Mouse (Mus musculus): ENCODE data around the gene Spata32. TPM values are rescaled to one million over a fixed set of nuclear protein-coding genes. Genes with fewer than 3 reads are reported as not detected.
A peak's percentile ranks its signal among the peaks of the same experiment; 100 is the strongest.

The Spata32 gene
- polyA plus RNA-seq, 1 experiment from 2014 or later: not detected

- Histone ChIP-seq H3K9me3 (ENCODE audit: low read length) (no peaks in the 10 kb centered on the region), H3K36me3 (ENCODE audit: insufficient read depth, low read length) (no peaks in the 10 kb centered on the region), H3K27ac (ENCODE audit: low read length) (0 out of 2 replicates have a peak overlapping the region, but pooled peaks have one; percentile 14), H3K4me2 (replicated peaks; ENCODE audit: low read depth, low read length) (peak overlapping the region; percentile 95; the same call in 1 of the 2 replicates), H3K4me1 (ENCODE audit: insufficient read depth, low read depth, low read length) (0 out of 2 replicates have a peak, but pooled peaks cover 2% of the 10 kb centered on the region), H3K27me3 (replicated peaks; ENCODE audit: insufficient read depth, low read length) (peaks cover 19% of the 10 kb centered on the region), H3K4me3 (ENCODE audit: low read depth, low read length) (peak overlapping the region; percentile 53), H3K9ac (replicated peaks; ENCODE audit: low read depth) (no peak overlapping the region)
- DNase-seq (ENCODE audit: low spot score) (no peak), ATAC-seq (no peak)
- 53% methylated on average over 9 of the region's 9 CpGs for WGBS
- TF ChIP-seq CTCF (IDR thresholded peaks at IDR 0.05) (no peak), EP300 (IDR thresholded peaks at IDR 0.05) (no peak)
Observed at GRCm38 (mm10) chr11:103171703-103172391, 46.4 kb downstream of the Spata32 start.

DNA sequence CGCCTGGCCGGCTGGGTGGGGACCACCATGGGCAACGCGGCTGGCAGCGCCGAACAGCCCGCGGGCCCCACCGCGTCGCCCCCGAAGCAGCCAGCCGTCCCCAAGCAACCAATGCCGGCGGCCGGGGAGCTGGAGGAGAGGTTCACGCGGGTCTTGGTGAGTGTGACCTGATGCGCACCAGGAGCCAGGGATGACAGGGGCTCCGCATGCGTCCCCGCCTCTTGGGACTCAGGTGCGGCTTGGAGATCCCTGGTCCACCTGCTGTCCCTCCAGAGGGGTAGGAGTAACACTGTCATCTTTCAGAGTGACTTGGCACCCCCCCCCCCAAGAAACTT lies 47.0 kb downstream of the Spata32 start:
- Histone ChIP-seq H3K4me1 (ENCODE audit: insufficient read depth, low read depth, low read length) (0 out of 2 replicates have a peak, but pooled peaks cover 2% of the 10 kb centered on the region), H3K4me2 (replicated peaks; ENCODE audit: low read depth, low read length) (peak overlapping the region; percentile 95), H3K36me3 (ENCODE audit: insufficient read depth, low read length) (no peaks in the 10 kb centered on the region), H3K27me3 (replicated peaks; ENCODE audit: insufficient read depth, low read length) (peaks cover 19% of the 10 kb centered on the region), H3K9me3 (ENCODE audit: low read length) (no peaks in the 10 kb centered on the region), H3K4me3 (ENCODE audit: low read depth, low read length) (peak overlapping the region; percentile 53), H3K9ac (replicated peaks; ENCODE audit: low read depth) (peak overlapping the region; percentile 34; the same call in 1 of the 2 replicates), H3K27ac (ENCODE audit: low read length) (0 out of 2 replicates have a peak overlapping the region, but pooled peaks have one; percentile 14)
- no peak for ATAC-seq
- 4% methylated on average over 23 of the region's 23 CpGs for WGBS
- DNase-seq (ENCODE audit: low spot score): no peak
- no peak for TF ChIP-seq EP300 (IDR thresholded peaks at IDR 0.05)
- no peak for TF ChIP-seq CTCF (IDR thresholded peaks at IDR 0.05)

GRCm38 (mm10) chr11:103170494-103171285 lies 47.5 kb downstream of the Spata32 start, which contains the start of gene Fmnl1:
Gene Fmnl1 (plus strand): TSS chr11:103171107.
- 3% methylated on average over 50 of the region's 84 CpGs for WGBS
- peaks cover 19% of the 10 kb centered on the region for H3K27me3 ChIP-seq (replicated peaks; ENCODE audit: insufficient read depth, low read length)
- H3K4me3 ChIP-seq (ENCODE audit: low read depth, low read length): peak within 1 kb of the TSS; percentile 53
- H3K36me3 ChIP-seq (ENCODE audit: insufficient read depth, low read length): no peaks in the 10 kb centered on the region
- 0 out of 2 replicates have a peak, but pooled peaks cover 2% of the 10 kb centered on the region for H3K4me1 ChIP-seq (ENCODE audit: insufficient read depth, low read depth, low read length)
- ATAC-seq: peak; percentile 27; the same call in 1 of the 2 replicates
- peak within 1 kb of the TSS; percentile 34; the same call in 1 of the 2 replicates for H3K9ac ChIP-seq (replicated peaks; ENCODE audit: low read depth)
- H3K4me2 ChIP-seq (replicated peaks; ENCODE audit: low read depth, low read length): peak within 1 kb of the TSS; percentile 95
- peak; percentile 45 for DNase-seq (ENCODE audit: low spot score)
- no peaks in the 10 kb centered on the region for H3K9me3 ChIP-seq (ENCODE audit: low read length)
- H3K27ac ChIP-seq (ENCODE audit: low read length): peak within 1 kb of the TSS; percentile 14; the same call in 1 of the 2 replicates
- TF ChIP-seq CTCF (IDR thresholded peaks at IDR 0.05): no peak
- TF ChIP-seq EP300 (IDR thresholded peaks at IDR 0.05): no peak

GRCm38 (mm10) chr11:103170111-103170493 lies 48.1 kb downstream of the Spata32 start:
- Histone ChIP-seq H3K27me3 (replicated peaks; ENCODE audit: insufficient read depth, low read length) (peaks cover 19% of the 10 kb centered on the region), H3K9ac (replicated peaks; ENCODE audit: low read depth) (no peak overlapping the region), H3K4me1 (ENCODE audit: insufficient read depth, low read depth, low read length) (0 out of 2 replicates have a peak, but pooled peaks cover 2% of the 10 kb centered on the region), H3K27ac (ENCODE audit: low read length) (no peak overlapping the region), H3K9me3 (ENCODE audit: low read length) (no peaks in the 10 kb centered on the region), H3K36me3 (ENCODE audit: insufficient read depth, low read length) (no peaks in the 10 kb centered on the region), H3K4me3 (ENCODE audit: low read depth, low read length) (peak overlapping the region; percentile 53; the same call in 1 of the 2 replicates), H3K4me2 (replicated peaks; ENCODE audit: low read depth, low read length) (peak overlapping the region; percentile 95)
- ATAC-seq (no peak), DNase-seq (ENCODE audit: low spot score) (no peak)
- 41% methylated on average over 3 of the region's 3 CpGs for WGBS
- no peak for TF ChIP-seq EP300 (IDR thresholded peaks at IDR 0.05)
- TF ChIP-seq CTCF (IDR thresholded peaks at IDR 0.05): no peak

DNA sequence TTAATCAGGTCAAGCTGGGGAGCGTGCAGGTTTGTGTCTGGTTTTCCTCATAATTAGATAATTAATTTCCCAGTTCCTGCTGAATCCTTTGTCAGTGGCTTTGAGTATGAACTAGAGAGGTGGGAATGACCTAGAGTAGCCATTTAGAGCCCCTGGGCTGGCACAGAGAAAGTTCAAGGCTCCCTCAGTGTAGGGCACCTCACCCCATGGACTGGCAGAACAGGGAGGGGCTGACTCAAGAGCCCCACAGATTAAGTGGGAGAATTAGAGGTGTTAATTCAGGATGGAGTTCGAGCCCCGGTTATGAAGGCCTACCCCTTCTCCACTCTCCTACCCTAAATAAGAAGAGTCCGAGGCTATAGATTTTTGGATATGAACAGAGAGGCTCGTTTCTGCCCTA lies 48.6 kb downstream of the Spata32 start:
- Histone ChIP-seq H3K4me2 (replicated peaks; ENCODE audit: low read depth, low read length) (no peak overlapping the region), H3K36me3 (ENCODE audit: insufficient read depth, low read length) (no peaks in the 10 kb centered on the region), H3K27ac (ENCODE audit: low read length) (no peak overlapping the region), H3K9ac (replicated peaks; ENCODE audit: low read depth) (no peak overlapping the region), H3K4me3 (ENCODE audit: low read depth, low read length) (no peak overlapping the region), H3K27me3 (replicated peaks; ENCODE audit: insufficient read depth, low read length) (peaks cover 19% of the 10 kb centered on the region), H3K4me1 (ENCODE audit: insufficient read depth, low read depth, low read length) (0 out of 2 replicates have a peak, but pooled peaks cover 2% of the 10 kb centered on the region), H3K9me3 (ENCODE audit: low read length) (no peaks in the 10 kb centered on the region)
- DNase-seq (ENCODE audit: low spot score): no peak
- WGBS: 83% methylated on average over 5 of the region's 5 CpGs
- no peak for ATAC-seq
- TF ChIP-seq CTCF (IDR thresholded peaks at IDR 0.05): no peak
- no peak for TF ChIP-seq EP300 (IDR thresholded peaks at IDR 0.05)

All from lung, postnatal 0 days (tissue).